Mouse (Mus musculus) small intestine, adult 2 months (tissue): Measurements from ENCODE around the gene Pacrg.

Experiments
- CTCF ChIP-seq: fragments of 200-500 bp; IDR thresholded peaks from 2 replicates; pipeline ENCODE4 v1.5.1; 2012; ENCODE audit warnings: low read depth, mild to moderate bottlenecking, control low read depth, inconsistent platforms, low read length, moderate library complexity, mixed read lengths; ENCODE audit not compliant: insufficient replicate concordance, insufficient read length; ENCODE audit errors: extremely low read depth
- POLR2A ChIP-seq: fragments of 200-500 bp; IDR thresholded peaks from 2 replicates; pipeline ENCODE4 v1.6.1; 2012; ENCODE audit warnings: low read depth, mild to moderate bottlenecking, control low read depth, inconsistent platforms, low read length, moderate library complexity

- TF ChIP-seq CTCF (no peak), POLR2A (no peak)
These were observed 405.2 kb downstream of the Pacrg start for GRCm38 (mm10) chr17:10434867-10435266.
